Mouse (Mus musculus) fibroblast of lung, adult 2 months (primary cell): Measurements from ENCODE around the gene Fscb.

Source experiments
- DNase-seq: peaks from one replicate; pipeline ENCODE4 v3.0.0-alpha.2; 2011; ENCODE audit warnings: low read depth

Fscb gene

DNA sequence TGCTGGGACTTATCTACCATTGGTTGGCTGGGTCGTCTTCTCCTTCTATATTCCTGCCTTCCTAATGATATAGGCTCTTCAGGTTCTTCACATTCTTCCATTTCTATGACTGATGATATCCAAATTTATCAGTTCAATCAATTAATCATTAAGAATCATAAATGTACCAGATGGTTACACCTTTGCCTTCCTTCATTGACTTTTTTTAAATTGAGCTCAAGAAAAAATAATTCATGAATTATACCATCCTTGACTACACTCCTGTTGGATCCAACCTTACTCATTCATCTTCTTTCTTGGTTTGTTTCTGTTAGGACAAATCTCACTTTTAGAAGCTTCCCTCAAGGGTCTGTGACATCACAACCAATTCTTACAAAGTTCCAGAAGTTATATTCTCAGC lies at the start of gene Fscb:
TSS of gene Fscb (minus strand) at position 101 of the 400 bp plus-strand sequence.
- DNase-seq, result no peak

DNA sequence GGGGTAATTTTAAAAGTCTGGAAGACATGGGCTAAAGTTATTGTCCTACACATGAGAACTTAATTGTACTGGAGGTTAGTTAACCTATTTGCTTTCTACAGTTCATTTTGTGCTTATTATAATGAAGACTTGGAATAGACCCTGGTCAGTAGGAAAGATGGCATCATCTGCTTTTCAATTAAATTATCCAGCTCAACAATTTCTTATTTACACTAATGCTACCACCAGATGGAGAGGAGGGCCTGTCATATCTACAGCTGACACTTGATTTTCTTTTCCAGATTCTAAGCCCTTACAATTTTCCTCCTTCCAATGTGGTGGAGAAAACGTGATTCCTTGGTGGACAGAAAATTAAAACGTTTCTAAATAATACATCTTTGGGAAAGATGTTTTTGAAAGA lies 42.3 kb upstream of the Fscb start:
- DNase-seq, result no peak

DNA sequence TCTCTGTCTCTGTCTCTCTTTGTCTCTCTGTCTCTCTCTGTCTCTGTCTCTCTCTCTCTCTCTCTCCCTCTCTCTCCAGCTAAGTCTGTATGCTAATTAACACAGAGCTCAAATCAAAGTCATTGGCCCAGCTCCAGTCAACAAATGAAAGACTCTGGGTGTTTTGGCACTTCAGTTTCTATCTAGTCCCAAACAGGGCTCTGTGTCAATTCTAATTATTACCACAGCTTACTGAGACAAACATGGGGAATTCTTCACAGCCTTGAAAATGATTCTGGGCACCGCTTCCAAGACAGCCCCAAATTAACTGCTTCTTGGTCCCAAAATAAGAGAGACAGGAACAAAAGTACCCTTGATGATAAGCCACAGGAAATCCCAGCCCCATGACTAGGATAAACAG lies 38.9 kb upstream of the Fscb start:
- DNase-seq, result no peak

DNA sequence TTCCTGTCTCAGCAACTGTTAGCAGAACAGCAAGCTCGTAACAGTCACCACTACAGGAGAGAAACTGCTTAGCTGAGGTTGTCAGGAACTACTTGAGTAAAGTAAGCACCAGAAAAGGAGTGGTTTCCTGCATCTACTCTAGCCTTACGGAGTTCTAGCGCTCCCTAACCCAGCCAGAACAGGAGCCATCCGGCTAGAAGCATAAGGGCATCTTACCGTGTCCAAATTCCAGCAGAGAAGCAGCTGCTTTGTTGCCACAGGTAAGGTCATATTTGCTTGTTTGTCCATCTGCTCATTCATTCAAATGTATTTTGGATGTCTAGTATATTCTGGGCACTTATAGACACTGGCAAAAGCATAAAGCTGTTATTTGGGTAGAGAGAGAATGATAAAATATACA lies 23.2 kb upstream of the Fscb start:
- DNase-seq, result no peak

DNA sequence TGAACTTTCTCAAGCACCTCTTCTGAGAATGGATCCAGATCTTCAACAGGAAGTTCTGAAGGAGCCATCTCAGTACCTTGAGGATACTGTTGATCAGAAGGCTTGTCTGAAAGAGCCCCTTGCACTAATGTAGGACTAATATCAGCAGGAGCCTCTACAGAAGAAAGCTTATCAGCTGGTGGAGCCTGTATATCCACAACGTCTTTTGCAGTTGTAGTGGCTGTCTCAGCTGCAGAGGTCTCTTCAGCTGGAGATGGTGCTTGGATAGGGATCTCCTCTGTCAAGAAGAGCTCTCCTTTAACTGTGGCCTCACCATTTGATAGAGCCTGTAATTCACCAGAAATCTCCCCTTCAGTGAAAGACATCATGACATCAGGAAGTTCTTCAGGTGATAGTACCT lies 875 bp downstream of the Fscb start:
- no peak for DNase-seq

DNA sequence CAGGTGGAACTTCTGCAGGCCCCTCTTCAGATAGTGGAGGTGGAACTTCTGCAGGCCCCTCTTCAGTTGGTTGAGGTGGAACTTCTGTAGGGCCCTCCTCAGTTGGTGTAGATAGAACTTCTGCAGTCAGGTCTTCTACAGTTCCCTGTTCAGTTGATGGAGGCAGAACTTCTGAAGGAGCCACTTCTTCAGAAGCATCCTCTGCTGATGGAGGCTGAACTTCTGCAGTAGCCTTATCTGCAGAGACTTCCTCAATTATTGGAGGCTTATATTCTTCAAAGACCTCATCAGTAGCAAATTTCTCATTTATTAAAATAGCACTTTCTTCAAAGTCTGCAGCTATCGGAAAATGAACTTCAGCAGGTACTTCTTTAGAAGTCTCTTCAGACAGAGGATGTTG lies 1.4 kb downstream of the Fscb start:
- DNase-seq, result no peak

DNA sequence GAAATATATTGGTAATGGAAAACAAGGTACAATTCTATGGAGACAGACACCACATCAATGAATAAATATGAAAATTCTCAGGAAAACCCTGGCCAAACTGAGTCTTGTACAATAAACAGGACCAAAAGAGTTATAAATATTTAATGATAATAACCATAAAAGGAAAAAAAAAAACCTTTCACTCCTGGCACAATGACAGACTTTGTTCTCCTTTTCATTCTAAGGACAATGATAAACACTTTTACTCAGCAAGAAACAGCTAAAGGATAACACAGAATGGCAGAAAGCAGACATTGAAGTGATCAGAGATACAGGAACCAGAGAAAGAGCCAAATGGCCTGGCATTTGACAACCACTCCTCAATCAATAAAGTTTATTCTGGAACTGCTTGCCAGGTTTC lies 19.3 kb downstream of the Fscb start:
- no peak for DNase-seq

DNA sequence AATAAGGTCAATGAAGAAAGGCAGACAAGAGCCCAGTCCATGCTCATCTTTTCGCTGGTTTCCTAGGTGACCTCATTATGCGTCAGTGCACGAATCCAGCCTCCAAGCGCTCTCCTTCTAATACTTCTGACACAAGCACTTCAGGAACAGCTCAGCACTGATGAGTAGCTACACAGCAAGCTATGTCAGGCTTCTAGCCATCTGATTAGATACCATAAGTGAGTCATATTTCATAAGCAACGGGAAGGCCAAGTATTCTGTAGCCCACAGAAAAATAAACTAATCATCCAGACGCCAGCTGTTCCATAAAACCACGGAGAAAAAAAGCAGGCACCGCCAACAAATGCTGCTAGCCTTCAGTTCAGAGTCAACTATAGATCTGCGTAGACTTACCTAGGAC lies 24.6 kb downstream of the Fscb start:
- no peak for DNase-seq

DNA sequence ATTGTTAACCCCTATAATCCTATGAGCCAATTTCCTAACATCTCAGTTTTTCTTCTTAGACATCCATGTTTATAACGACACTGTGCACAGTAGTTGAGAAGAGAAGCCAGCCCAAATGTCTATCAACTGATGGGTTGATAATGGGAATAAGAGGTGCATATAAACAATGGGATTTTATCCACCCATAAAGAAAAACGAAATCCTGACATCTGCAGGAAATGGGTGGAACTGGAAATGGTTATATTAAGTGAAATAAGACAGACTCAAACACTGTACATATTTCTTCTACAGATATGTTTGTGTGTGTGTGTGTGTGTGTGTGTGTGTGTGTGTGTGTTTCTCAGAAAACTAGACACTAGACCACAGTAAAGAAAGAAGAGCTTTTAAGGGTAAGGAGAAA lies 37.8 kb downstream of the Fscb start:
- DNase-seq, result no peak
